Mouse (Mus musculus) frontal cortex, adult 2 months (tissue): ENCODE results near the gene Yjefn3. TPM values are rescaled to one million over a fixed set of nuclear protein-coding genes. Genes with fewer than 3 reads are reported as not detected.
"Not testable (repeated sequence)": the region's sequence is repeated elsewhere in the genome, so short reads cannot be mapped to it uniquely, and the experiment has no call there.

ENCODE experiments used
- DNase-seq, 2 experiments: peaks; one replicate each; pipeline ENCODE4 v3.0.0; 2022; ENCODE audit warnings: low spot score in 1 of 2; ENCODE audit errors: extremely low spot score in 1 of 2
- polyA plus RNA-seq: library from polyadenylated mRNA; depleted of rRNA; stranded (reverse); fragments of >200 nt; gene quantifications from 2 replicates; pipeline ENCODE4 v1.2.3, GENCODE M21; 2012; rRNA removed

The Yjefn3 gene
- 41.1 and 45.9 TPM in 2 replicates for polyA plus RNA-seq

GRCm38 (mm10) chr8:69902163-69903062 is at the start of gene Yjefn3, which contains the start of the genes Tssk6 and Ndufa13:
Gene Yjefn3, minus strand, starts transcription at chr8:69902712.
Gene Tssk6, plus strand, starts transcription at chr8:69902184.
Gene Ndufa13, minus strand, starts transcription at chr8:69902558.
- DNase-seq = no peak

DNA sequence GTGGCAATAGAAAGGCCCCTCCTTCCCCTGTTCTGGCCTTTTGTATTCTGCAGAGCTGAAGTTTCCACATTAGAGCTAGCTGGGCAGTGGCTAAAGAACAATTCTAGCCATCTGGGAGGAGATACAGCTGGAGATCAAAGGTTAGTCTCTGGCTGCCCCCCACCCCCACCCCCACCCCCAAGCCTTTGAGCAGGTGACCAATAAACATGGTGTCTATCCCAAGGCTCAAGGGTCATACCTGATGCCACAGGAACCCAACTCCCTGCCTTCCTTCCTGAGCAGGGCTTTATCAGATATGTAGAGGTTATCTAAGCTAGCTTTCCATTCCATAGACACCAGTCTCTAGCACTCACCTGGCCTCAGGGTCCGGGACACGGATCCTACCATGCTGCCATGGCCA is 47.8 kb upstream of the Yjefn3 start:
- no peak for DNase-seq

DNA sequence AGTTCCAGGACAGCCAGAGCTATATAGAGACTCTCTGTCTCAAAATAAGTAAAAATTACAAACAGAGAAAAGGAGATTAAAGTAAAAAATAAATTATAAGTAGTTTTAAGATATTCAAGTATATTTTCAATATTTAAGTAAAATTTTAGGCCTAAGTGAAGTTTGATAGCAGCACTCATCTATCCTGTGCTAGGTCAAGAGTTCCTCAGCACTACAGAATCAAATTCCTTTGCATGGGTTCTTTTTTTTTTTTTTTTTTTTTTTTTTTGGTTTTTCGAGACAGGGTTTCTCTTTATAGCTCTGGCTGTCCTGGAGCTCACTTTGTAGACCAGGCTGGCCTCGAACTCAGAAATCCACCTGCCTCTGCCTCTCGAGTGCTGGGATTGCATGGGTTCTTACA is 40.0 kb upstream of the Yjefn3 start:
- not testable (repeated sequence) for DNase-seq

DNA sequence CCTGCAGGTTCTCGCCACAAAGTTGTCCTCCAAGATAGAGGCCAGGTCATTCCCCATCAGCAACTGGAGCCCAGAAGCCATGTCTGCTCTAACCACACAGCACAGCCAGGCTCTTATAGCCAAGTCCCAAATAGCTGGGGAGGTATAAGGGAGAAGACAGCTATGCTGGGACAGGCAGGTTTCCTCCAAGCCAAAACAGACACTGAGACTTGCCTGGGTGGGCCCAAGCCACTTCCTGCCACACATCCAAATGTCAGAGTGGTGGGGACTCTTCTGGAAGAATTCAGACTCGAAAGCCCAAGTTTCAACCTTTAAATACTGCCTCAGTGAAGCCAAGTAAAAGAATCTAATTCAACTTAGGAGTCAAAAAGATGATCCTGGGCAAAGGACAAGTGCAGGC is 37.9 kb upstream of the Yjefn3 start:
- no peak for DNase-seq

DNA sequence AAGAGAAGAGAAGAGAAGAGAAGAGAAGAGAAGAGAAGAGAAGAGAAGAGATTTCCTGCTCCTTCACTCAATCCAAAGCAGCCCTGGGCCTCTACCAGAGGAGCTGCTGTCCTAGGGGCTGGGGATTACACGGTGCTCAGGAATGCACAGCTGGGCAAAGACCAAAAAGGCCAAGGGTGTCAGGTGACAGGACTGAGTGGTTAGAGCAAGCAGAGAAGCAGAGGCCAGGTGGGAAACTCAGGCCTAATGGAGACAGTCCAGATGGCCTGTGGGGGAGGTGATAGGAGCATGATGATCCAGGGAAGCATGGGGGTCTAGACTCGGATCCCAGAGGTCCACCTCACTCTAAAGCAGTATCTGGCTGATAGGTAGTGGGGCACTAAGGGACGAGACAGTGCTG is 37.1 kb upstream of the Yjefn3 start:
- no peak for DNase-seq

- DNase-seq = no peak
Measured at GRCm38 (mm10) chr8:69938245-69938982, 35.9 kb upstream of the Yjefn3 start.

DNA sequence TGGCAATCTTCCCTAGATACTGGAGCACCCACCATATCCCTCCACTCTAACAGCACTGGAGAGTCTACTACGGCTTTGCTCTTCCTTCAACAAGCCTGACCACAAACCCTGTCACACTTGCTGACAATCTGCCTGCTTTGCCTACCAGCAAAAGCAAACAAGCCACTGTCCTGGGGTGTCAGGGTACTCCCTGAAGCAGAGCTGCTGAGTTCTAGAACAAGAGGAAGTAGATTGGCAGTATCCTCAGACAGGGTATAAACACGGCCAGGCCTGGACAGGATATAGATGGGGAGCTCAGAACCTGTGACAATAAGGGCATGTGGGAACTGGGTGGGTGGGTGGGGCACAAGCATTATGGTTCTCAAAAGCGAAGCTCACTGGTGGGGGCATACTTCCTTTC is 35.0 kb upstream of the Yjefn3 start:
- DNase-seq = no peak

GRCm38 (mm10) chr8:69936050-69936794 is 33.7 kb upstream of the Yjefn3 start:
- peak in 1 of 2 experiments; percentile 17 for DNase-seq

- DNase-seq = no peak
Measured at GRCm38 (mm10) chr8:69935431-69935830, 32.9 kb upstream of the Yjefn3 start.

DNA sequence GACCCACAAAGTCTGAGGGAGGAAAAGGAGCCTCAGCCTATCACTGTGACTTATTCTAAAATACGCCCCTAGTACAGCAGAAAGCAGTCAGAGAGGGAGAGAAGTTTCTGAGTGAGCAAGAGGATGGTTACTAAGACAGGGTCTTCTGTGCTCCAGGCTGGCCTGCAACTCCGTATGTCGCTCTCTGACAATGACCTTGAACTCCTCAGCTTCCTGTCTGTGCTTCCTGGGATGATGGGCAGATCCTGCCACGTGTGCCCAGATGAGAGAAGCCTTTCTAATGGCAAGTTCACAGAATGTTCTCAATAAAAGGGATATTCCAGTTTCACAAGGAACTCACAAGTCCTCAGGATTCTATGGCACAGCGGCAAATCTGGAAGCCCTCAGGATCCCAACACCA is 32.1 kb upstream of the Yjefn3 start:
- DNase-seq = no peak

- DNase-seq = no peak
Measured at GRCm38 (mm10) chr8:69933811-69934210, 31.3 kb upstream of the Yjefn3 start.

GRCm38 (mm10) chr8:69926901-69927300 is 24.4 kb upstream of the Yjefn3 start:
- no peak for DNase-seq

DNA sequence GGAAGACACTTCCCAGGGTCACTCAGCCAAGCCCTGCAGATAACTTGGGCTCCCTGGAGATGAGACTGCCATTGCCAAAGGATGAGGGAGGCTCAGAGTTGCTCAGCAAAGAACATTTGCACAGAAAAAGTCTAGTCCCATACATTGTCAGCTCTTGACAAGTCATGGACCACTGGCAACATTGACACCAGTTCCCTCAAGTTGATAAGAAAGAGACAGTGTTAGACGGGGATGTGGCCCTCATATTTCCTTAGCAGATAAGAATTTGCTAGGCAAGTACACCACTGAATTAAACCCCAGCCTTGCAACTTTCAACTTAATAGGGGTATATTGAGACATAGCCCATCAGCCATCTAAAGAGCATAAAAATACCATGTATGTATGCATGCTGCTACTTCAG is 21.5 kb upstream of the Yjefn3 start:
- DNase-seq = no peak

- DNase-seq = no peak
Measured at GRCm38 (mm10) chr8:69921141-69921540, 18.6 kb upstream of the Yjefn3 start.

DNA sequence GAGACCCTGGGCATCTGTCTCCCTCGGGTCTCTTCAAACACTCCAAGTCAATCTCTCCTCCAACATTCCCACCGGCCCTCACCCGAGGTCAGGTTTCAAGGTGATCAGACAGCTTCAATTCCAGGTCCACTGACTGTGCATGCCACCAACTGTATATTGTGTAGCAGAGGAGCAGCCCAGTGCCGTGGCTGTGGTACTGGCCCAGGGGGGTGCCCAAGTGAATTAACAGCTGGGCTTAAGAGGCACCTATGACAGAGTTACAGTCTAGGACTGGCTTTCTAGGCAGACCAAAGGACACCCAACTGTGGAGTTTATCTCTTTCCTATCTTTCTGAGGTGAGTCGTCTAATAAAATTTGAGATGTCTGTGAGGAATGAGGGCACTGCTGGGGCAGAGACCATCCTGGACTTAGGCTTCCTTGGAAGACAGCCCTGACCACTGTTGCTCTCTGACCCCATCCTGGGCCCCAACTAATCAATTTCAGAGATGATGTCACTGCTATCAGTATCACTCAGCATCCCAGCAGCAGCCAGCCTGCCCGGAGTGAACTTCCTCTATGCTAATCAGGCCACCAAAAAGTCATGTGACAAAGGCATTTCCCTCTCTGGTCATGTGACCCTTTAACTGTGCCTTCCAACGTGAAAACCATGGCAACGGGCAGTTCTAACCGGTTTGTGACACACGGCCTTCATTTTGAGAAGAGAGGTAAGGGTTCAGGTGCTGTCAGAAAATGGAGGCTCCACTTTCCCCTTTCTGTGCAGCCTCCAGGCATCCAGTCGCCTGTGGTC is 17.6 kb upstream of the Yjefn3 start:
- peak in 1 of 2 experiments; percentile 37 for DNase-seq

- peak; percentile 54 to 95 for DNase-seq
Measured at GRCm38 (mm10) chr8:69919010-69919409, 16.5 kb upstream of the Yjefn3 start.

DNA sequence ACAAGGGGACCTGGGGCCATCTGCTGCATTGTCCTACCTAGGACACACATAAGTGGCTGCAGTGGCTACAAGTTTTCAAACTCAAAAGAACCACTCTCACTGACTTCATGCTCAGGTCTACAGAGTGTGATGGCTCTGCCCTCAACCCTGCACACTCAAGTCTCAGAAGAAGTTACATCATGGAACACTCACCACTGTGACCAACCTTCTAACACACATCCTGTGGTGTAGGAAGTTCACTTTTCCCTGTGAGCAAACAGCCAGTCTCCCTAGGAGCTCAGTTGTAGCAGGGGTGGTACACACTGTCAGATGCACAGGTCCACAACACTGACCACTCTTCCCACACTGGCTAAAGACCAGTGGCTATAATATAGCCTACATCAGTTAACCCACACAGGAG is 16.0 kb upstream of the Yjefn3 start:
- DNase-seq = no peak

GRCm38 (mm10) chr8:69915748-69916147 is 13.2 kb upstream of the Yjefn3 start:
- DNase-seq = peak in 1 of 2 experiments; percentile 54

DNA sequence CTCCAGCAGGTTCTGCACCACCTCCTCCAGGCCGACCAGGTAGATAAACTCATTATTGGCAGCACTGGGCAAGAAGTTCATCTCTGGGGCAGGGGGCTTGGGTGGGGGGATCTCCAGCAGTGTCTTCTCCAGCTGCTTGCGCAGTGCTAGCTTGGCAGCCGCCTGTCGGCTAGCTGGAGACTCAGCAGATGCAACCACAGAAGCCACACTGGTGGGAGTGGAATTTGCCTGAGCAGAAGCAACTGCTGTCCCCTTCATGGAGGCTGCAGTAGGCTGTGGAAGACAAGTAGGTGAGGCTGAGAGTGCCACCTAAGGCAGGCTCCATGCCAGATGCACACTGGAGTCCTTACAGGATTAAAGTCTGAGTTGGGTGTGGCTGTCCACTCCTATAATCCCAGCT is 12.0 kb upstream of the Yjefn3 start:
- no peak for DNase-seq

- DNase-seq = peak in 1 of 2 experiments; percentile 66
Measured at GRCm38 (mm10) chr8:69912478-69913074, 10.1 kb upstream of the Yjefn3 start.
